Comparison of ENCODE assay signal across 23 mouse cellular contexts in genomic region chr12:70539856-70540255, GRCm38 (mm10).
DNase-seq lines count a peak whose midpoint lies in the region; ATAC-seq and TF ChIP-seq lines count a peak whose summit lies in the region.
"Had no signal": no experiment of that assay in that cellular context is flagged by ENCODE, and none has a peak within 500 bp of the region (broad histone marks: within the 10 kb centered on the region; RNA-seq: fewer than 3 reads in every experiment).

No protein-coding gene starts in this region.

- TF ChIP-seq POLR2A in testis, adult 2 months (IDR thresholded peaks at IDR 0.05; ENCODE audit: control insufficient read depth, low read depth, low read length) = no peak

- peak overlapping the region; percentile 5 for H3K4me3 ChIP-seq in testis, adult 2 months (ENCODE audit: control insufficient read depth, low read depth, low read length)
- H3K4me3 ChIP-seq: forebrain, embryonic 10.5 days; heart, embryonic 15.5 days; hindbrain, embryonic 13.5 days; midbrain, embryonic 12.5 days had no signal

- peak; percentile 55 to 61 for DNase-seq in cerebellum, postnatal 10 days
- DNase-seq in cerebellum, adult 8-10 months = no peak
- no peak for DNase-seq in testis, postnatal 14 days (ENCODE audit: low spot score)
- peak; percentile 83 to 89 for DNase-seq in adrenal gland, postnatal 36 days
- peak; percentile 87 for DNase-seq in skeletal muscle tissue, adult 2 months (ENCODE audit: low read depth, low spot score)
- DNase-seq in Muller cell, postnatal 12 days (ENCODE audit: inconsistent ontology term) = no peak
- DNase-seq: cerebellum, adult 9-11 months; heart, postnatal 36 days; kidney, adult 8-10 months; kidney, postnatal 10 days; liver, postnatal 0 days; right cerebral cortex, postnatal 14 days; spleen, adult 18-20 months; thymus, postnatal 25 days had no signal

- no peak overlapping the region for H3K27ac ChIP-seq in testis, adult 2 months (ENCODE audit: control insufficient read depth, insufficient read depth, low read depth, low read length)
- H3K27ac ChIP-seq: heart, embryonic 15.5 days; hindbrain, embryonic 13.5 days; midbrain, embryonic 12.5 days had no signal

- ATAC-seq in activated CD4-positive, CD25-positive, alpha-beta regulatory T cell, adult 4 months = no peak
- ATAC-seq: inflammation-experienced regulatory T-cells, adult 6 months; liver, postnatal 0 days; lung, postnatal 0 days; Patski had no signal

- no peaks in the 10 kb centered on the region for H3K36me3 ChIP-seq in testis, adult 2 months (ENCODE audit: control insufficient read depth, insufficient read depth, low read length)
- H3K36me3 ChIP-seq: forebrain, embryonic 10.5 days; heart, embryonic 15.5 days; hindbrain, embryonic 13.5 days; midbrain, embryonic 12.5 days had no signal

- H3K27me3 ChIP-seq in testis, adult 2 months (ENCODE audit: control insufficient read depth, insufficient read depth, low read length) = no peaks in the 10 kb centered on the region
- H3K27me3 ChIP-seq: heart, embryonic 15.5 days; hindbrain, embryonic 13.5 days; Patski had no signal

- peaks cover 2% of the 10 kb centered on the region; the same call in 1 of the 2 replicates for H3K4me1 ChIP-seq in testis, adult 2 months (ENCODE audit: control insufficient read depth, insufficient read depth, low read length)

- TF ChIP-seq CTCF in testis, adult 2 months (IDR thresholded peaks at IDR 0.05; ENCODE audit: control insufficient read depth, insufficient read depth, insufficient replicate concordance, low read depth, low read length) = no peak

Comparison
In these comparisons a context has a peak if more than half of its experiments do, and no peak if none do; other contexts are left out.
1. DNase-seq: peak in cerebellum, postnatal 10 days (2 of 2), adrenal gland, postnatal 36 days (2 of 2) and skeletal muscle tissue, adult 2 months (single experiment); none in cerebellum, adult 8-10 months (single experiment), testis, postnatal 14 days (single experiment) and Muller cell, postnatal 12 days (single experiment).